Mouse (Mus musculus) heart, embryonic 12.5 days (tissue): ENCODE data around the gene Atf7. TPM values are rescaled to one million over a fixed set of nuclear protein-coding genes. Genes with fewer than 3 reads are reported as not detected.
A peak's percentile ranks its signal among the peaks of the same experiment; 100 is the strongest.

ENCODE experiments used
- ATAC-seq: fragments of 200-750 bp; cut with Nextera tagmentation; 2 replicates; pipeline ENCODE4 v1.8.0; 2017; ENCODE audit warnings: moderate TSS enrichment, moderate library complexity; ENCODE audit not compliant: insufficient number of reproducible peaks, low FRiP score
- H3K27ac ChIP-seq: fragments of 300-500 bp; sonication (generic); 2 replicates; pipeline ENCODE4 v1.5.1; 2016; ENCODE audit warnings: mild to moderate bottlenecking, moderate library complexity; ENCODE audit not compliant: poor library complexity, severe bottlenecking
- H3K27me3 ChIP-seq: fragments of 300-500 bp; sonication (generic); replicated peaks from 2 replicates; pipeline ENCODE4 v1.6.1; 2016; ENCODE audit warnings: mild to moderate bottlenecking, moderate library complexity
- H3K36me3 ChIP-seq: fragments of 300-500 bp; sonication (generic); 2 replicates; pipeline ENCODE4 v1.6.1; 2016; ENCODE audit warnings: mild to moderate bottlenecking, moderate library complexity
- H3K4me1 ChIP-seq: fragments of 300-500 bp; sonication (generic); replicated peaks from 2 replicates; pipeline ENCODE4 v1.6.1; 2016; ENCODE audit warnings: mild to moderate bottlenecking
- H3K4me2 ChIP-seq: fragments of 300-500 bp; sonication (generic); 2 replicates; pipeline ENCODE4 v1.6.1; 2016; ENCODE audit warnings: mild to moderate bottlenecking, moderate library complexity
- H3K4me3 ChIP-seq: fragments of 300-500 bp; sonication (generic); 2 replicates; pipeline ENCODE4 v1.5.1; 2016; ENCODE audit warnings: mild to moderate bottlenecking
- H3K9ac ChIP-seq: fragments of 300-500 bp; sonication (generic); 2 replicates; pipeline ENCODE4 v1.6.1; 2016; ENCODE audit warnings: mild to moderate bottlenecking, moderate library complexity
- H3K9me3 ChIP-seq: fragments of 300-500 bp; sonication (generic); replicated peaks from 2 replicates; pipeline ENCODE4 v1.6.1; 2016; ENCODE audit warnings: mild to moderate bottlenecking, moderate library complexity
- WGBS: fragments of 180-500 bp; shearing (Covaris S2); methylation state at CpG from one replicate; pipeline ENCODE4 v1.1.7; 2016; 5-methylcytosine and 5-hydroxymethylcytosine counted together
- polyA plus RNA-seq: library from polyadenylated mRNA; unstranded; fragments of >200 nt; fragmentation: Nextera tagmentation; extraction: Ambion mirVana; gene quantifications from 2 replicates; pipeline ENCODE4 v1.2.1, GENCODE M21; 2016

Atf7 gene
- polyA plus RNA-seq, 1 experiment from 2014 or later, result 31.0 TPM

DNA sequence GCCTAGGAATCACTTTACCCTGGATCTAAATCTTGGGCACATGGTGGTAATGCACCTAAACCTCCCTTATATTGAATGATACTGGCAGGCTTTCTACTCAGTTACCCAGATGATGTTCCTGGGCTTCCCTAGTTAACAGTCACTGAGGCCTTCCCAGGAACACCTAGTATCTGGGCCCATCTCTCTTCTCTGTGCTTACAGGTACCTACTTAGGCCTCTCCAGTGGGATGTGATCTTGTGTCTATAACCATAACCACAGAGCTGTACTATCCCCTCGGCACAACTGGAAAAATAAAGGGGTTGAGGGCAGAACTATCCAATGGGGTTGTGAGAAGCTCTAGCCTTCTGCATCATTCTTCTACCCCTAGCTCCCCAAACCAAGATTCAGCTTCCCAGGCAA, 118.4 kb downstream of the Atf7 start:
- Histone ChIP-seq H3K4me3 (no peak overlapping the region), H3K36me3 (peaks cover 45% of the 10 kb centered on the region), H3K4me2 (no peak overlapping the region), H3K27ac (no peak overlapping the region), H3K27me3 (no peaks in the 10 kb centered on the region), H3K9ac (no peak overlapping the region), H3K9me3 (no peaks in the 10 kb centered on the region), H3K4me1 (peaks cover 45% of the 10 kb centered on the region)
- ATAC-seq, result no peak
- WGBS, result 79% methylated on average over 1 of the region's 1 CpGs

DNA sequence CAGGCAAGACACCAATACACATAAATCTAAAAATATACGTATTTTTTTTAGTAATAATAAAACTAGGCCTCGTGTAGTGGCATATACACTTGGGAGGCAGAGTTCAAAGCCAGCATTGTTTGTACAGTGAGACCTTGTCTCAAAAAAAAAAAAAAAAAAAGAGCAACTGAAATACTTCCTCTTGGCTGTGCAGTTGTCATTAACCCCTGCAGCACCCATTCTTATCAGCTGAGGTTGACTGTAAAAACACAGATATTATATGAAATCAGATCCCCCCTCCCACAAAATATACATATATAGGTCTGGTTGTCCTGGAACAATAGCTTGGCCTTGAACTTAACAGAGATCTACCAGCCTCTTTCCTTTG, 118.8 kb downstream of the Atf7 start:
- ATAC-seq, result no peak
- H3K27me3 ChIP-seq, result no peaks in the 10 kb centered on the region
- peaks cover 40% of the 10 kb centered on the region for H3K4me1 ChIP-seq
- no peak overlapping the region for H3K4me3 ChIP-seq
- H3K9ac ChIP-seq, result no peak overlapping the region
- WGBS, result 52% methylated on average over 2 of the region's 2 CpGs
- peaks cover 49% of the 10 kb centered on the region for H3K36me3 ChIP-seq
- no peak overlapping the region for H3K4me2 ChIP-seq
- no peak overlapping the region for H3K27ac ChIP-seq
- no peaks in the 10 kb centered on the region for H3K9me3 ChIP-seq

DNA sequence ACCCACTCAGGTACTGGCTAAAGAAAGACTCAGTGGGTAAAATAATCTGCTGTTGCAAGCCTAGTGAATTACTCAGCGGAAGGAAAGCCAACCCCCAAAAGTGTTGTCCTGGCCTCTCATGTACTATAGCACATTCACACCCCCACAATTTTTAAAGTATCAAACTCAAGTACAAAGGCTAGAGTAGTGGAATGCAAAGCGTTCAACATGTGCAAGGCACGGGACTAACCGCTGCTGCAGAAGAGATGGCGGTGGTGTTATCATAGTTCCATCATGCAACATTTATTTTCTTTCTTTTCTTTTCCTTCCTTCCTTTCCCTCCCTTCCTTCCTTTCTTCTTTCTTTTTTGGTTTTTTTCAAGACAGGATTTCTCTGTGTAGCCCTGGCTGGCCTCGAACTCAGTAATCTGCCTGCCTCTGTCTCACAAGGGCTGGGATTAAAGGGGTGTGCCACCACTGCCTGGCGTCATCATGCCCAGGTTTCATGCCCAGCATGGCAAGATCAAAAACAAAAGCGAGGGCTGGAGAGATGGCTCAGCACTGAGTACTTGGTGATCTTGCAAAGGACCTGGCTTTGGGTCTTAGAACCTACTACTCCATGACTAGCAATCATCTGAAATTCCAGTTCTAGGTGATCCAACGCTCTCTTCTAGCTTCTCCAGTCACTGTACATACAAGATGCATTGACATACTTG, 119.3 kb downstream of the Atf7 start:
- peaks cover 55% of the 10 kb centered on the region for H3K36me3 ChIP-seq
- H3K4me1 ChIP-seq, result peaks cover 35% of the 10 kb centered on the region
- 74% methylated on average over 9 of the region's 9 CpGs for WGBS
- H3K27me3 ChIP-seq, result no peaks in the 10 kb centered on the region
- H3K27ac ChIP-seq, result no peak overlapping the region
- H3K9me3 ChIP-seq, result no peaks in the 10 kb centered on the region
- no peak for ATAC-seq
- H3K4me2 ChIP-seq, result no peak overlapping the region
- no peak overlapping the region for H3K4me3 ChIP-seq
- no peak overlapping the region for H3K9ac ChIP-seq

DNA sequence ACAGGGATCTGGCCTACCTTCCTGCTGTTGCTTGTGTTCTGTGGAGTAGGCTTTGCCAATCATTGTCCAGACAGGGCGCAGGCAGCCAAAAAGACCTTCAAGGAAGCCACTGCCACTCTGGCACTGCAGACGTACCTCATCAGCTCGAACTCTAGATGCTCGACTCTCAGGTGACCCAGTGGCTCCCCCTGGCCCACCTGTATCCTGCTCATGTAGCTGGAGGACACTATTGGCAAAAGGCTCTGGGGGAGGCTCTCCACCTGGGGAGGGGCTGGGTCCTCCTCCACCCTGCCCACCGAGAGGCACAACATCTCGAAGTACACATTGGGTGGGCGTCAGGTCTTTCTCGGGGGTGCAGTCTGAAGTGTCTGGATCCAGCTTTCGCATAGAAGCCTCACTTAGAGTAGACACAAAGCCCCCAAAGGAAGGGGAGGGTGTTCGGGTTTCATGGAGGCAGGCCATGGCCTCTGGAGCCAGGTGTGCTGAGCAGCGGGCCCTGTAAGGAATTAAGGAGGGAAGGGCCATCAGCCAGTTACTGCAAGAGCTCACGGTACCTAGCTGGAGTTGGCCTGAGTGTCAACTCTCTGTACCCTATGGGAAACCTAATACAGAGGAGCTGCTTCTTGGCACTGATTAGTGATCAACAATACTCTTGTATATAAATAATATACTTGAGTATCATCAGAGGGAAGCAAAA, 120.0 kb downstream of the Atf7 start:
- no peak overlapping the region for H3K4me3 ChIP-seq
- WGBS, result 72% methylated on average over 12 of the region's 12 CpGs
- no peak overlapping the region for H3K4me2 ChIP-seq
- H3K9me3 ChIP-seq, result no peaks in the 10 kb centered on the region
- no peaks in the 10 kb centered on the region for H3K27me3 ChIP-seq
- peaks cover 62% of the 10 kb centered on the region for H3K36me3 ChIP-seq
- no peak overlapping the region for H3K27ac ChIP-seq
- ATAC-seq, result no peak
- no peak overlapping the region for H3K9ac ChIP-seq
- peaks cover 31% of the 10 kb centered on the region for H3K4me1 ChIP-seq

DNA sequence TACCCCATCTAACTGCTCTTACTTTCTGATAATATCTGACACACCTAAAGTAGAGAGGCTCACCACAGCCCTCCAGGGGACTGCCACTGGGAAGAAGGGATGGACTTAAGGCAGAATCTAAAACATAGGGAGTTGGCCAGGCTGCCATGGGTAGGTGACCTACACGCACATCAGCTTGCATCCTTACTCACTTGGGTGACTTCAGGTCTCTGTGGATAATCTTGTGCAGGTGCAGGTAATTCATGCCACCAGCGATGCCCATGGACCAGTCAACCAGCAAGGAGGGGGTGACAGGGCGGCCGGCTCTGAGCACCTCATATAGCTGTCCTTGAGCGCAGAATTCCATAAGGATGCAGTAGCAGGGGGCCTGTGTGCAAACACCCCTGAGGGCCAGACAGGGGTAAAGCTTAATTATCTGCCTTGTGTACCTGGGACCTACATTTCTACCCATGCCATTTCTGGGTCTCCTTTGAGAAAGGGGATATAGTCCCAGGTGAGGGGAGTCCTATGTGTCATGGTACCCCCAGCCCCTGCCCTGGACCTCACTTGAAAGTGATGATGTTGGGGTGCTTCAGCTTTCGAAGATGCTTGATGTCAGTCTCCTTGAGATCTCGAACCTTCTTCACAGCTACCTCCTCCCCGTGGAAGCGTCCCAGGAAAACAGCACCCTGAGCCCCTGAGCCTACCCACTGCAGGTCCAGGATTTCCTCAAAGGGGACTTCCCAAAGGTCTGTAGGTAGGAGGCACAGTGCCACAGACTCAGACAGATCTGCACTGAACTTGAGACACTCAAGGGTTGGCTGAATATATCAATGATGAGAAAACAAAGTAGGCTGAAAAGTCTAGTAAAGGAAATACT, 121.1 kb downstream of the Atf7 start:
- Histone ChIP-seq H3K4me1 (peaks cover 20% of the 10 kb centered on the region), H3K4me3 (no peak overlapping the region), H3K9ac (no peak overlapping the region), H3K27ac (no peak overlapping the region), H3K36me3 (peaks cover 72% of the 10 kb centered on the region), H3K4me2 (no peak overlapping the region), H3K27me3 (no peaks in the 10 kb centered on the region), H3K9me3 (no peaks in the 10 kb centered on the region)
- ATAC-seq, result no peak
- WGBS, result 88% methylated on average over 9 of the region's 9 CpGs

DNA sequence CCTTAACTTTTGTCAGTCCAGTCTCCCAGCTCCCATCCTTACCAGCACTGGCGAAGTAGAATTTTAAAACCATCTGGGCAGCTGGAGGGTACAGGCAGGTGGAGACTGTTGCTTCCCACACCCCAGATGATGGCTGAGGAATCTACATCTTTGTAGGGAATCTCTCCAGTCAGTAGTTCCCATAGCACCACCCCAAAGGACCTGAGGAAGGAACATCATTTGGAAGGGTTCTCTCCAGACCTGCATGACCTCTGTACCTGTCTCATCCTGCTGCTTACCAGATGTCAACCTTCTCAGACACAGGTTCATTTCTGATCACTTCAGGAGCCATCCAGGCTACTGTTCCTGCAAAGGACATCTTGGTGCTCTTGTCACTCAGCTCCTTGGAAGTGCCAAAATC, 121.8 kb downstream of the Atf7 start, which contains the start of gene Gm10337:
Gene Gm10337 (plus strand): TSS at position 276 of the 400 bp plus-strand sequence.
- Histone ChIP-seq H3K27me3 (no peaks in the 10 kb centered on the region), H3K4me3 (no peak within 1 kb of the TSS), H3K9me3 (no peaks in the 10 kb centered on the region), H3K36me3 (peaks cover 74% of the 10 kb centered on the region), H3K9ac (no peak within 1 kb of the TSS), H3K4me2 (no peak within 1 kb of the TSS), H3K27ac (no peak within 1 kb of the TSS), H3K4me1 (peaks cover 16% of the 10 kb centered on the region)
- no peak for ATAC-seq
- 86% methylated on average over 1 of the region's 1 CpGs for WGBS

DNA sequence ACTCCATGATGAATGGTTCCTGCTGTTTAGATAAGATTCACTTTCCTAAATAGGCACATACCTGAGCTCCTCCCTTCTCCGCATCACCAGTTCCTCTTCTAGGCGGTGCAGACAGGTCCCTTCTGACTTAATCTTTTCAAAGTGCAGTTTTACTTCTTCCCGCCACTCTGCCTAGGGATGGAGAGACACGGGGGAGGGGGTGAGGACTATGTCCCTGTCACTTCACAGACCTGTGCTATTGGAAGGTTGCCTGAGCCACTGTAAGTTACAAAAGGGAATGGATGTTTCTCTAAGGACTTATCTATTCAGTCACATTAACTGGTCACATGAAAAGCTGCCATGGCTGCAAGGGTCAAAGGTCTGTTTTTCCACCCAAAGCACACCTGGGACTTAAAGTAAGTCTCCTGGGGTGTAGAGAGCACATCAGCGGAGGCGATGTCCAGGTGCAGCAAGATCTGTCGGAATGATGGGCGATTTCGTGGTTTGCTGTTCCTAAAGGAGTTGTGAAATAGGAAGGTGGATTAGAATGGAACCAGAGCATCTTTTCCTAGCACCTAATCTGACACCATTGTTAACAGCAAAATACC, 122.9 kb downstream of the Atf7 start:
- no peak overlapping the region for H3K27ac ChIP-seq
- H3K9me3 ChIP-seq, result no peaks in the 10 kb centered on the region
- no peaks in the 10 kb centered on the region for H3K27me3 ChIP-seq
- no peak overlapping the region for H3K9ac ChIP-seq
- no peak for ATAC-seq
- H3K4me1 ChIP-seq, result peaks cover 13% of the 10 kb centered on the region
- H3K36me3 ChIP-seq, result peaks cover 78% of the 10 kb centered on the region
- 75% methylated on average over 9 of the region's 9 CpGs for WGBS
- no peak overlapping the region for H3K4me3 ChIP-seq
- no peak overlapping the region for H3K4me2 ChIP-seq

DNA sequence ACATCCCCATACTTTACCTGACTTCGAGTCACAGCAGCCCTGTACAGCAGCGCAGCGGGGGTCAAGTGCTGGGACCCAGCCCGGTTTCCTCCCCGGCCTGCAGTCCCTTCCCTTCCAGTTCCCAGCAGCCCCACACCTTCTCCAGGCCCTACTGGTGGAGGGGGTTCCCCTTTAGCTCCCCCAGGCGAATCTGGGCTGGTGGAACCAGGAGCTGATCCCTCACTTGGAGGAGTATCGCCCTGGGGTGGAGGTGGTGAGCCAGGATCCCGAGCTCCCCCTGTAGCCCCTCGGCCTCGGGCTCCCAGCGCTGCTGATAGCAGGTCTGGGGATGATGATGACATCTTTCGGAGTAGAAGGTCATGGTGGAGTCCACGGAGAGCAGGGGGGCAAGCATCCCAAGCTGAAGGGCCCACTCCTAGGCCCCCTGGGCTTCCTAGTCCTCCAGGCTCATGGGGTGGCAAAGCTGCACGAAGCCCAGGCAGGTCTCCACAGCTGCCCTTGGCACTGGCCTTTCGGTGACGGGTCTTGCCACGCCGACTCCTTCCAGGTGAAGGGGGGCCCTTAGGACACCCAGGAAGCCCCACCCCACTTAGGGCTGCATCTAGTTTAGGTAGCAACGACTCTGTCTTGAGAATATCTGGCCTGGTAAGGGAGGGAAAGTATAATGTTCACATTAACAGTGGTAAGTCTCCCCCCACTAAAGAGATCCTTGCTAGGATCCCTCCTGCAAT, 124.0 kb downstream of the Atf7 start:
- no peak overlapping the region for H3K9ac ChIP-seq
- H3K27ac ChIP-seq, result no peak overlapping the region
- peaks cover 86% of the 10 kb centered on the region for H3K36me3 ChIP-seq
- peaks cover 13% of the 10 kb centered on the region for H3K4me1 ChIP-seq
- WGBS, result 89% methylated on average over 19 of the region's 19 CpGs
- ATAC-seq, result peak; percentile 20; the same call in 1 of the 2 replicates
- no peaks in the 10 kb centered on the region for H3K27me3 ChIP-seq
- no peak overlapping the region for H3K4me2 ChIP-seq
- no peak overlapping the region for H3K4me3 ChIP-seq
- no peaks in the 10 kb centered on the region for H3K9me3 ChIP-seq

DNA sequence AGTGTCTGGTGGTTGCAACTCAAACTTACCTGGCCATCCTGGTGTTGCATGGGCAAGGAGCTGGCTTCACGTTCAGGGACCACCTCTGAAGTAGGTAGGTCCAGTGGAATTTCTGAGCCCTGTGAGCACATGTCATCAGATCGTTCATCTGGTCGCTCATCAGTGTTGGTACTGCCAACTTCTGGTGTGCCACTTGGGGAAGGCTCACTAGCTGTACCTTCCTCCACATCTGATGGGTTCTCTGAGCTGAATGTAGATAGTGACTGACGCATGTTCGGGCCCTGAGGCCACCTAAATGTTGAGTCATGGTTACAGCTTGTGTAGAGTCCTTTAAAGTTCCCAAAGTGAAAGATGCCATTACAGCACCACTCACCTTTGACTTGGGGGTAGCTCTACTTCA, 124.8 kb downstream of the Atf7 start:
- Histone ChIP-seq H3K9me3 (no peaks in the 10 kb centered on the region), H3K4me2 (no peak overlapping the region), H3K36me3 (peaks cover 86% of the 10 kb centered on the region), H3K27ac (no peak overlapping the region), H3K4me1 (peaks cover 6% of the 10 kb centered on the region), H3K9ac (no peak overlapping the region), H3K27me3 (no peaks in the 10 kb centered on the region), H3K4me3 (no peak overlapping the region)
- ATAC-seq, result no peak
- WGBS, result 86% methylated on average over 5 of the region's 5 CpGs

DNA sequence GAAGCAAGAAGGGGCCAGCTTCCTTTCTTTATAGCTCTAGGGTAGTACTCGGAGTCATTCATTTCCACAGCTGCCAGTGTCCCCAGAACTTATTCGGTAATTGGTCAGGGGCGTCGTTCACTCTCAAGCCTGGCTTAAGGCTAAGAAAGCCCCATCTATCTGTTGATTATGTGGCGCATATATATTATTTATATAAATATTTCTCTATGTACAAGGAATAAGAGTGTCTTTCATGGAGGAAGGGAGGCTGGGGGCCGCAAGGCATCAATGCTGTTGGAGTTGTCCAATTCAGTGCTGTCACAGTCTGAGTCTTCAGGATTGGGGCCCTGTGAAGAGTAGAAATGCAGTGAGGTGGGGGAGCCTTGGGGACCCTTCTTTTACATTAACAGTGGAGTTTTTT, 125.4 kb downstream of the Atf7 start:
- Histone ChIP-seq H3K4me3 (no peak overlapping the region), H3K9me3 (no peaks in the 10 kb centered on the region), H3K36me3 (peaks cover 84% of the 10 kb centered on the region), H3K4me1 (no peaks in the 10 kb centered on the region), H3K27me3 (no peaks in the 10 kb centered on the region), H3K4me2 (no peak overlapping the region), H3K9ac (no peak overlapping the region), H3K27ac (no peak overlapping the region)
- WGBS, result 91% methylated on average over 6 of the region's 6 CpGs
- ATAC-seq, result no peak
